Mouse (Mus musculus): ENCODE results near the gene Ncoa6. TPM values are rescaled to one million over a fixed set of nuclear protein-coding genes. Genes with fewer than 3 reads are reported as not detected.

Ncoa6 gene
- total RNA-seq, 2 experiments from 2014 or later = 17.8 to 18.0 TPM

- DNase-seq = no peak
- intact Hi-C loops (cut with DNase I; ENCODE audit: low total_unique reads) = no loop called here
Observed at GRCm38 (mm10) chr2:155376191-155376590, 97.5 kb downstream of the Ncoa6 start.

- intact Hi-C loops (cut with DNase I; ENCODE audit: low total_unique reads) = no loop called here
- DNase-seq = no peak
Observed at GRCm38 (mm10) chr2:155374521-155374920, 99.2 kb downstream of the Ncoa6 start.

GRCm38 (mm10) chr2:155373886-155374285 lies 99.8 kb downstream of the Ncoa6 start:
- DNase-seq = no peak
- intact Hi-C loops (cut with DNase I; ENCODE audit: low total_unique reads) = no loop called here

- intact Hi-C loops (cut with DNase I; ENCODE audit: low total_unique reads) = no loop called here
Observed at GRCm38 (mm10) chr2:155373302-155373701, 100.4 kb downstream of the Ncoa6 start.

GRCm38 (mm10) chr2:155372451-155372850 lies 101.2 kb downstream of the Ncoa6 start:
- intact Hi-C loops (cut with DNase I; ENCODE audit: low total_unique reads) = no loop called here
- no peak for DNase-seq

More at GRCm38 (mm10) chr2:155373302-155373701, 100.4 kb downstream of the Ncoa6 start:
- no peak for DNase-seq

GRCm38 (mm10) chr2:155369333-155369883 lies 104.3 kb downstream of the Ncoa6 start:
- intact Hi-C loops (cut with DNase I; ENCODE audit: low total_unique reads) = no loop called here
- peak; percentile 64 for DNase-seq

GRCm38 (mm10) chr2:155367635-155368284 lies 105.9 kb downstream of the Ncoa6 start:
- DNase-seq = no peak
- intact Hi-C loops (cut with DNase I; ENCODE audit: low total_unique reads) = no loop called here

- intact Hi-C loops (cut with DNase I; ENCODE audit: low total_unique reads) = no loop called here
- DNase-seq = no peak
Observed at GRCm38 (mm10) chr2:155357686-155358399, 115.9 kb downstream of the Ncoa6 start.

GRCm38 (mm10) chr2:155356971-155357591 lies 116.6 kb downstream of the Ncoa6 start, which contains the start of gene Pigu:
TSS of gene Pigu (minus strand) at chr2:155357430.
- DNase-seq = peak; percentile 92
- intact Hi-C loops (cut with DNase I; ENCODE audit: low total_unique reads) = no loop called here

GRCm38 (mm10) chr2:155354402-155354801 lies 119.3 kb downstream of the Ncoa6 start:
- intact Hi-C loops (cut with DNase I; ENCODE audit: low total_unique reads) = no loop called here
- no peak for DNase-seq

GRCm38 (mm10) chr2:155346670-155347069 lies 127.0 kb downstream of the Ncoa6 start:
- intact Hi-C loops (cut with DNase I; ENCODE audit: low total_unique reads) = no loop called here
- DNase-seq = no peak

Small RNA genes within 50 kb of the gene (microRNA-seq; reads per million reads assigned to microRNA genes)
- gene Mir695 = 0 reads per million in 2 experiments

Other genes starting within 250 kb of the Ncoa6 start
- gene Dynlrb1, start 237.4 kb downstream of the Ncoa6 start, total RNA-seq (2021) = 100 to 1,000 TPM; 128 to 129 TPM
- 100 to 1,000 TPM; 152 to 162 TPM for gene Map1lc3a, start 197.6 kb downstream of the Ncoa6 start, total RNA-seq (2021)
- gene Pigu, start 116.5 kb downstream of the Ncoa6 start, total RNA-seq (2021) = 10 to 100 TPM; 22.2 to 24.0 TPM
- 100 to 1,000 TPM; 286 to 325 TPM for gene Trp53inp2, start 92.8 kb downstream of the Ncoa6 start, total RNA-seq (2021)
- gene Acss2, start 44.1 kb upstream of the Ncoa6 start, total RNA-seq (2021) = 10 to 100 TPM; 26.6 to 31.3 TPM
- gene Ggt7, start 44.3 kb upstream of the Ncoa6 start, total RNA-seq (2021) = 1 to 10 TPM in 1 of 2 experiments, under 1 TPM in 1; 0.57 to 1.2 TPM
- gene Gss, start 118.9 kb upstream of the Ncoa6 start, total RNA-seq (2021) = 1 to 10 TPM; 7.4 to 8.3 TPM
- 1 to 10 TPM; 1.4 to 2.0 TPM for gene Myh7b, start 137.3 kb upstream of the Ncoa6 start, total RNA-seq (2021)
- gene Trpc4ap, start 218.5 kb upstream of the Ncoa6 start, total RNA-seq (2021) = 10 to 100 TPM; 77.6 to 84.1 TPM